Mouse (Mus musculus) granulocyte monocyte progenitor cell, adult 5-6 weeks (primary cell): ENCODE measurements at regions not wholly inside any gene's neighbourhood (a gene's known extent, or its start where the extent isn't known, plus 50 kb on each side); places are given as distances from the start of the nearest gene placed in this dataset.

Source experiments
- ATAC-seq: replicated peaks from 2 replicates; pipeline ENCODE4 v1.8.0; 2016; ENCODE audit warnings: mild to moderate bottlenecking, moderate TSS enrichment, inconsistent platforms; ENCODE audit not compliant: poor library complexity, severe bottlenecking

GRCm38 (mm10) chr10:117896911-117897643 is 51.2 kb upstream of the Rap1b start:
- ATAC-seq, result no peak

- ATAC-seq, result no peak
Measured at GRCm38 (mm10) chr10:117897766-117898165, 51.9 kb upstream of the Rap1b start.

GRCm38 (mm10) chr10:117898391-117898790 is 52.6 kb upstream of the Rap1b start:
- ATAC-seq, result no peak

- ATAC-seq, result peak; percentile 93
Measured at GRCm38 (mm10) chr10:117899410-117899935, 53.6 kb upstream of the Rap1b start.

GRCm38 (mm10) chr10:117905666-117906266 is 59.9 kb upstream of the Rap1b start:
- peak; percentile 37; the same call in 1 of the 2 replicates for ATAC-seq

- peak; percentile 44 for ATAC-seq
Measured at GRCm38 (mm10) chr10:117906267-117906811, 60.5 kb upstream of the Rap1b start.

- ATAC-seq, result no peak
Measured at GRCm38 (mm10) chr10:117908079-117908675, 62.3 kb upstream of the Rap1b start.

- no peak for ATAC-seq
Measured at GRCm38 (mm10) chr10:117909155-117909554, 63.3 kb upstream of the Rap1b start.

- peak; percentile 40; the same call in 1 of the 2 replicates for ATAC-seq
Measured at GRCm38 (mm10) chr10:117909811-117910239, 64.0 kb upstream of the Rap1b start.

GRCm38 (mm10) chr10:117910426-117910825 is 64.6 kb upstream of the Rap1b start:
- ATAC-seq, result no peak

- ATAC-seq, result no peak
Measured at GRCm38 (mm10) chr10:117915011-117915735, 69.3 kb upstream of the Rap1b start.

GRCm38 (mm10) chr10:117916280-117916679 is 70.4 kb upstream of the Rap1b start:
- ATAC-seq, result no peak

GRCm38 (mm10) chr10:117917870-117918269 is 72.0 kb upstream of the Rap1b start:
- no peak for ATAC-seq

- ATAC-seq, result no peak
Measured at GRCm38 (mm10) chr10:117918616-117919015, 72.8 kb upstream of the Rap1b start.

GRCm38 (mm10) chr10:117919186-117919941 is 73.5 kb upstream of the Rap1b start:
- no peak for ATAC-seq

GRCm38 (mm10) chr10:117925186-117925585 is 79.4 kb upstream of the Rap1b start:
- no peak for ATAC-seq

GRCm38 (mm10) chr10:117925611-117926555 is 80.0 kb upstream of the Rap1b start:
- ATAC-seq, result peak; percentile 67

GRCm38 (mm10) chr10:117928998-117929397 is 83.2 kb upstream of the Rap1b start:
- peak; percentile 43 for ATAC-seq
